Mouse (Mus musculus): ENCODE results near the gene Suz12.
A peak's percentile ranks its signal among the peaks of the same experiment; 100 is the strongest.

Gene Suz12

GRCm38 (mm10) chr11:80075608-80076277 lies 82.8 kb downstream of the Suz12 start:
- no peak for DNase-seq (ENCODE audit: low spot score)

- DNase-seq (ENCODE audit: low spot score), result no peak
Measured at GRCm38 (mm10) chr11:80077784-80078545, 85.1 kb downstream of the Suz12 start.

GRCm38 (mm10) chr11:80078831-80079230 lies 85.9 kb downstream of the Suz12 start:
- no peak for DNase-seq (ENCODE audit: low spot score)

GRCm38 (mm10) chr11:80079751-80080150 lies 86.8 kb downstream of the Suz12 start:
- DNase-seq (ENCODE audit: low spot score), result no peak

- DNase-seq (ENCODE audit: low spot score), result peak; percentile 51
Measured at GRCm38 (mm10) chr11:80080381-80080825, 87.5 kb downstream of the Suz12 start.

GRCm38 (mm10) chr11:80080826-80081728 lies 88.2 kb downstream of the Suz12 start, which contains the start of gene Crlf3:
Gene Crlf3, minus strand, starts transcription at chr11:80080991.
- DNase-seq (ENCODE audit: low spot score), result peak; percentile 96

- DNase-seq (ENCODE audit: low spot score), result no peak
Measured at GRCm38 (mm10) chr11:80081786-80082319, 88.9 kb downstream of the Suz12 start.

Measured in embryo, embryonic 10.5 days (tissue).